Mouse (Mus musculus): ENCODE measurements around the gene Psg23.
"Not testable (repeated sequence)": the region's sequence is repeated elsewhere in the genome, so short reads cannot be mapped to it uniquely, and the experiment has no call there.

Gene Psg23

DNA sequence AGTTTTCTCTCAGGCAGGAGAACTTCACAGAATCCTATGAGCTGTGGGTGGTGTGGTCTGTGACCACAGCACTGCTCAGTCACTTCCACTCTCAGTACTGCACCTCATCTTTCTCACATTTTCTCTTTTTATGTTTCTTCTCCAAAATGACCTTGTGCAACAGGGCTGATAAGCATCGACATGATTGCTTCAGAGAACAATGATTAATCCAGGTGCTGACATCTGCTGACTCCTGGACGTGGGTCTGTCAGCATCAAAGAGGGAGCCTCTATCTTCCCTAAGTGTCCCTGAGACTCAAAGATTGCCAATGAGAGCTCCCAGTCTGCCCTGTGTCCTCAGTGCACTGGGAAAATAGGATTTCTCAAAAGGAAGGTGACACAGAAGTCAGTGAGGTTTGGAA lies at the start of gene Psg23:
Gene Psg23, minus strand, starts transcription at position 101 of the 400 bp plus-strand sequence.
- not testable (repeated sequence) for DNase-seq (ENCODE audit: low spot score)

DNA sequence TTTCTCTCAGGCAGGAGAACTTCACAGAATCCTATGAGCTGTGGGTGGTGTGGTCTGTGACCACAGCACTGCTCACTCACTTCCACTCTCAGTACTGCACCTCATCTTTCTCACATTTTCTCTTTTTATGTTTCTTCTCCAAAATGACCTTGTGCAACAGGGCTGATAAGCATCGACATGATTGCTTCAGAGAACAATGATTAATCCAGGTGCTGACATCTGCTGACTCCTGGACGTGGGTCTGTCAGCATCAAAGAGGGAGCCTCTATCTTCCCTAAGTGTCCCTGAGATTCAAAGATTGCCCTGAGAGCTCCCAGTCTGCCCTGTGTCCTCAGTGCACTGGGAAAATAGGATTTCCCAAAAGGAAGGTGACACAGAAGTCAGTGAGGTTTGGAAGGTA lies 40.3 kb upstream of the Psg23 start, which contains the start of gene Psg21:
Gene Psg21, minus strand, starts transcription at position 101 of the 400 bp plus-strand sequence.
- not testable (repeated sequence) for DNase-seq (ENCODE audit: low spot score)

DNA sequence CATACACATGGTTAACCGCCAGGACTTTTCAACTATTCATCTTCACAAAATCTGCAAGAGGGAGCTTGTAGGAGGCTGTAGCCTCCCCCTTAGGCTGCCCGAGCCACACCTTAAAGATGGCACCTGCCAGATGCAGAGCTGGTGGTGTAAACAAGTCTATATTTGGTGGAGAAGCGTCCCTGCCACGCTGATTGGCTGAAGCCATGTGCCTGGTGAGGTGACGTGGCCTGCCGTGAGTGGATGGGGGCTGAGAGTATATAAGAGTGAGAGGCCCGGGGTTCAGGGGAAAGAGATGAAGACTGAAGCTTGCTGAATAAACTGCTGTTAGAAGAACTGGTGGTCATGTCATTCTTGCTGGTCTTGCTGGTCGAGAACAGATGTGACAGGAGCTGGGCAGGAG lies 10.6 kb upstream of the Psg23 start:
- DNase-seq (ENCODE audit: low spot score) = not testable (repeated sequence)

DNA sequence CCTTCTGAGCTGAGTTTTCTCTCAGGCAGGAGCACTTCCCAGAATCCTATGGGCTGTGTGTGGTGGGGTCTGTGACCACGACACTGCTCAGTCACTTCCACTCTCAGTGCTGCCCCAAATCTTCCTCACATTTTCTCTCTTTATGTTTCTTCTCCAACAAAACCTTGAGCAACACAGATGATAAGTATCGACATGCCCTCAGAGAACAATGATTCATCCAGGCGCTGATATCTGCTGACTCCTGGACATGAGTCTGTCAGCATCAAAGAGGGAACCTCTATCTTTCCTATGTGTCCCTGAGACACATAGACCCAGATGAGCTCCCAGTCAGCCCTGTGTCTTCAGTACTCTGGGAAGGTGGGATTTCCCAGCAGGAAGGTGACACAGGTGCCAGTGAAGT lies 49.1 kb downstream of the Psg23 start, which contains the start of gene Psg27:
Gene Psg27, minus strand, starts transcription at position 101 of the 400 bp plus-strand sequence.
- DNase-seq (ENCODE audit: low spot score) = no peak

DNA sequence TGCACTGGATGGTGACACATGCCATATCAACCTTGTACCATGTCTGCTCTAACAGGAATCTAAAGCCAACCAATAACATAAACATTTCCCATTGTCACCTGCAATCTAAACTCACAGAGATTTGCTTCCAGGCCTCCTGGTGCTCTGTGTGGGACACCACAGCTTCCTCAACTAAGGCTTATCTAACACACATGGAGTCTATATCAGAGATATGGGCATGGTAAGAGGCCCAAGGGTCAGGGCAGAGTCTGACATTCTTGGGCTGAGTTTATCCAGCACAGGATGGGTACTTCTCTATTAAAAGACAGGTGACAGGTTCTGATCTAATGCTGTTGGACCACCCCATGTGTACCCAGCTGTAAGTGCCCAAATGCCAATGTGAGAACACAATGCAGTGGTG lies 56.5 kb downstream of the Psg23 start:
- no peak for DNase-seq (ENCODE audit: low spot score)
